Mouse (Mus musculus): ENCODE measurements around the gene Chmp4b. TPM values are rescaled to one million over a fixed set of nuclear protein-coding genes. Genes with fewer than 3 reads are reported as not detected.
A peak's percentile ranks its signal among the peaks of the same experiment; 100 is the strongest.

Chmp4b gene
- total RNA-seq, 2 experiments from 2014 or later, result 203 to 210 TPM

- intact Hi-C loops (cut with DNase I), result no loop called here
- no peak for DNase-seq (ENCODE audit: extremely low spot score in 1 of 2, low spot score in 2 of 2)
Measured at GRCm38 (mm10) chr2:154635826-154636225, 15.7 kb upstream of the Chmp4b start.

- intact Hi-C loops (cut with DNase I), result no loop called here
- no peak for DNase-seq (ENCODE audit: extremely low spot score in 1 of 2, low spot score in 2 of 2)
Measured at GRCm38 (mm10) chr2:154638521-154638920, 13.0 kb upstream of the Chmp4b start.

GRCm38 (mm10) chr2:154639115-154639514, 12.4 kb upstream of the Chmp4b start:
- intact Hi-C loops (cut with DNase I), result no loop called here

GRCm38 (mm10) chr2:154641176-154641575, 10.3 kb upstream of the Chmp4b start:
- no peak for DNase-seq (ENCODE audit: extremely low spot score in 1 of 2, low spot score in 2 of 2)
- intact Hi-C loops (cut with DNase I), result loop anchor here (10.0 kb wide), 1 partner anchor 214 kb away; no protein-coding TSS in a partner anchor

More at GRCm38 (mm10) chr2:154639115-154639514, 12.4 kb upstream of the Chmp4b start:
- no peak for DNase-seq (ENCODE audit: extremely low spot score in 1 of 2, low spot score in 2 of 2)

GRCm38 (mm10) chr2:154642005-154642459, 9.5 kb upstream of the Chmp4b start:
- intact Hi-C loops (cut with DNase I), result loop anchor here (10.0 kb wide), 1 partner anchor 213 kb away; no protein-coding TSS in a partner anchor
- DNase-seq (ENCODE audit: extremely low spot score in 1 of 2, low spot score in 2 of 2), result no peak

GRCm38 (mm10) chr2:154642712-154643385, 8.7 kb upstream of the Chmp4b start:
- DNase-seq (ENCODE audit: extremely low spot score in 1 of 2, low spot score in 2 of 2), result no peak
- intact Hi-C loops (cut with DNase I), result loop anchor here (10.0 kb wide), 1 partner anchor 212 kb away; no protein-coding TSS in a partner anchor

GRCm38 (mm10) chr2:154646634-154647033, 4.9 kb upstream of the Chmp4b start:
- DNase-seq (ENCODE audit: extremely low spot score in 1 of 2, low spot score in 2 of 2), result no peak
- intact Hi-C loops (cut with DNase I), result loop anchor here (10.0 kb wide), 1 partner anchor 208 kb away; no protein-coding TSS in a partner anchor

- no peak for DNase-seq (ENCODE audit: extremely low spot score in 1 of 2, low spot score in 2 of 2)
- intact Hi-C loops (cut with DNase I), result loop anchor here (10.0 kb wide), 1 partner anchor 207 kb away; no protein-coding TSS in a partner anchor
Measured at GRCm38 (mm10) chr2:154648086-154648485, 3.4 kb upstream of the Chmp4b start.

- intact Hi-C loops (cut with DNase I), result no loop called here
- DNase-seq (ENCODE audit: extremely low spot score in 1 of 2, low spot score in 2 of 2), result no peak
Measured at GRCm38 (mm10) chr2:154650404-154650803, 1.1 kb upstream of the Chmp4b start.

- DNase-seq (ENCODE audit: extremely low spot score in 1 of 2, low spot score in 2 of 2), result no peak
- intact Hi-C loops (cut with DNase I), result no loop called here
Measured at GRCm38 (mm10) chr2:154654976-154655375, 3.5 kb downstream of the Chmp4b start.

GRCm38 (mm10) chr2:154655878-154656414, 4.4 kb downstream of the Chmp4b start:
- no peak for DNase-seq (ENCODE audit: extremely low spot score in 1 of 2, low spot score in 2 of 2)
- intact Hi-C loops (cut with DNase I), result no loop called here

- intact Hi-C loops (cut with DNase I), result no loop called here
- peak; percentile 98 to 99 for DNase-seq (ENCODE audit: extremely low spot score in 1 of 2, low spot score in 2 of 2)
Measured at GRCm38 (mm10) chr2:154656710-154657485, 5.4 kb downstream of the Chmp4b start.

GRCm38 (mm10) chr2:154657486-154658237, 6.2 kb downstream of the Chmp4b start:
- intact Hi-C loops (cut with DNase I), result no loop called here
- no peak for DNase-seq (ENCODE audit: extremely low spot score in 1 of 2, low spot score in 2 of 2)

GRCm38 (mm10) chr2:154659070-154659469, 7.6 kb downstream of the Chmp4b start:
- intact Hi-C loops (cut with DNase I), result no loop called here
- DNase-seq (ENCODE audit: extremely low spot score in 1 of 2, low spot score in 2 of 2), result no peak

GRCm38 (mm10) chr2:154659531-154660074, 8.1 kb downstream of the Chmp4b start:
- no peak for DNase-seq (ENCODE audit: extremely low spot score in 1 of 2, low spot score in 2 of 2)
- intact Hi-C loops (cut with DNase I), result no loop called here

- DNase-seq (ENCODE audit: extremely low spot score in 1 of 2, low spot score in 2 of 2), result no peak
- intact Hi-C loops (cut with DNase I), result no loop called here
Measured at GRCm38 (mm10) chr2:154668680-154669079, 17.2 kb downstream of the Chmp4b start.

GRCm38 (mm10) chr2:154670106-154670505, 18.6 kb downstream of the Chmp4b start:
- intact Hi-C loops (cut with DNase I), result no loop called here
- DNase-seq (ENCODE audit: extremely low spot score in 1 of 2, low spot score in 2 of 2), result no peak

GRCm38 (mm10) chr2:154670741-154671140, 19.2 kb downstream of the Chmp4b start:
- no peak for DNase-seq (ENCODE audit: extremely low spot score in 1 of 2, low spot score in 2 of 2)
- intact Hi-C loops (cut with DNase I), result no loop called here

GRCm38 (mm10) chr2:154674008-154674407, 22.5 kb downstream of the Chmp4b start:
- DNase-seq (ENCODE audit: extremely low spot score in 1 of 2, low spot score in 2 of 2), result no peak
- intact Hi-C loops (cut with DNase I), result no loop called here

Measured in left cerebral cortex, postnatal 10 days (tissue).